Mouse (Mus musculus) heart, embryonic 16.5 days (tissue): Measurements from ENCODE around the gene Mindy1. TPM values are rescaled to one million over a fixed set of nuclear protein-coding genes. Genes with fewer than 3 reads are reported as not detected.

Experiments
- ATAC-seq: fragments of 200-750 bp; cut with Nextera tagmentation; replicated peaks from 2 replicates; pipeline ENCODE4 v1.8.0; 2017; ENCODE audit warnings: moderate number of reproducible peaks; ENCODE audit not compliant: insufficient read depth, low FRiP score; ENCODE audit errors: extremely low read depth
- H3K27ac ChIP-seq: fragments of 300-500 bp; sonication (generic); 2 replicates; pipeline ENCODE4 v1.5.1; 2014; ENCODE audit warnings: mild to moderate bottlenecking, low read length, control low read depth, moderate library complexity
- H3K27me3 ChIP-seq: fragments of 300-500 bp; sonication (generic); 2 replicates; pipeline ENCODE4 v1.6.1; 2014; ENCODE audit warnings: low read length, mixed read lengths; ENCODE audit not compliant: control insufficient read depth, insufficient read depth
- H3K36me3 ChIP-seq: fragments of 300-500 bp; sonication (generic); 2 replicates; pipeline ENCODE4 v1.6.1; 2014; ENCODE audit not compliant: control insufficient read depth, insufficient read depth
- H3K4me1 ChIP-seq: fragments of 300-500 bp; sonication (generic); 2 replicates; pipeline ENCODE4 v1.6.1; 2014; ENCODE audit warnings: low read length, mixed read lengths; ENCODE audit not compliant: control insufficient read depth, insufficient read depth
- H3K4me2 ChIP-seq: fragments of 300-500 bp; sonication (generic); 2 replicates; pipeline ENCODE4 v1.6.1; 2014; ENCODE audit warnings: low read depth, mild to moderate bottlenecking, control low read depth, low read length
- H3K4me3 ChIP-seq: fragments of 300-500 bp; sonication (generic); 2 replicates; pipeline ENCODE4 v1.5.1; 2014; ENCODE audit warnings: mild to moderate bottlenecking, control low read depth, low read length
- H3K9ac ChIP-seq: fragments of 300-500 bp; sonication (generic); 2 replicates; pipeline ENCODE4 v1.6.1; 2014; ENCODE audit warnings: low read length, control low read depth
- H3K9me3 ChIP-seq: fragments of 300-500 bp; sonication (generic); replicated peaks from 2 replicates; pipeline ENCODE4 v1.6.1; 2016; ENCODE audit warnings: low read length; ENCODE audit not compliant: control insufficient read depth
- WGBS: fragments of 180-500 bp; shearing (Covaris S2); extraction: QIAGEN DNeasy Blood & Tissue Kit; methylation state at CpG from one replicate; pipeline ENCODE4 v1.1.7; 2014; 5-methylcytosine and 5-hydroxymethylcytosine counted together
- polyA plus RNA-seq: library from polyadenylated mRNA; unstranded; fragments of >200 nt; fragmentation: Nextera tagmentation; extraction: Ambion mirVana; gene quantifications from 2 replicates; pipeline ENCODE4 v1.2.1, GENCODE M21; 2015

Mindy1 gene
- polyA plus RNA-seq, 1 experiment from 2014 or later, result 24.7 TPM

DNA sequence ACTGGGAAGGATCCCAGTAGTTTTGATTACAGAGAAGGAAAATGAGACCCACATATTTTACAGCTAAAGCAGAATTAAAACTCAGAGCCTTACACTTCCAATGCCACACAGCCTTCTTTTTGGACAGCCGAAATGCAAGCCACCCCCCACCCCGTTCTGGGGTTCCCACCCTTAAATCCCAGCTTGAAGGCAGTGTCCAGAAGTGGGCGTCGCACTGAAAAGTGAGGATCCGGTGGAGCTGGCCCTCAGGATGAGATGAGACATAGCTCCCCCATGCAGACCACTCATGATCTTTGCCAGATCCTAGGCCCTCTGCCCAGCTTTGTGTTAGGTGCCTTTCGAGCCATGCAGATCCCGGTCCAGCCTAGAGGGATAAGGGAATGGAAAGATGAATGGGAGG lies 39.6 kb upstream of the Mindy1 start, which contains the start of gene Gm128:
Gm128 (minus strand) TSS at position 101 of the 400 bp plus-strand sequence.
- WGBS, result 73% methylated on average over 7 of the region's 7 CpGs
- no peaks in the 10 kb centered on the region for H3K9me3 ChIP-seq
- no peak within 1 kb of the TSS for H3K27ac ChIP-seq
- peak within 1 kb of the TSS; percentile 42 for H3K4me2 ChIP-seq
- H3K4me3 ChIP-seq, result no peak within 1 kb of the TSS
- peaks cover 9% of the 10 kb centered on the region for H3K4me1 ChIP-seq
- 0 out of 2 replicates have a peak, but pooled peaks cover 8% of the 10 kb centered on the region for H3K36me3 ChIP-seq
- ATAC-seq, result no peak
- peak within 1 kb of the TSS; percentile 28 for H3K9ac ChIP-seq
- H3K27me3 ChIP-seq, result no peaks in the 10 kb centered on the region

GRCm38 (mm10) chr3:95243086-95243485 lies 38.1 kb upstream of the Mindy1 start:
- ATAC-seq, result no peak
- no peaks in the 10 kb centered on the region for H3K9me3 ChIP-seq
- H3K4me2 ChIP-seq, result no peak overlapping the region
- 0 out of 2 replicates have a peak, but pooled peaks cover 6% of the 10 kb centered on the region for H3K36me3 ChIP-seq
- no peak overlapping the region for H3K27ac ChIP-seq
- no peaks in the 10 kb centered on the region for H3K27me3 ChIP-seq
- 60% methylated on average over 2 of the region's 2 CpGs for WGBS
- 0 out of 2 replicates have a peak, but pooled peaks cover 2% of the 10 kb centered on the region for H3K4me1 ChIP-seq
- no peak overlapping the region for H3K4me3 ChIP-seq
- H3K9ac ChIP-seq, result no peak overlapping the region

DNA sequence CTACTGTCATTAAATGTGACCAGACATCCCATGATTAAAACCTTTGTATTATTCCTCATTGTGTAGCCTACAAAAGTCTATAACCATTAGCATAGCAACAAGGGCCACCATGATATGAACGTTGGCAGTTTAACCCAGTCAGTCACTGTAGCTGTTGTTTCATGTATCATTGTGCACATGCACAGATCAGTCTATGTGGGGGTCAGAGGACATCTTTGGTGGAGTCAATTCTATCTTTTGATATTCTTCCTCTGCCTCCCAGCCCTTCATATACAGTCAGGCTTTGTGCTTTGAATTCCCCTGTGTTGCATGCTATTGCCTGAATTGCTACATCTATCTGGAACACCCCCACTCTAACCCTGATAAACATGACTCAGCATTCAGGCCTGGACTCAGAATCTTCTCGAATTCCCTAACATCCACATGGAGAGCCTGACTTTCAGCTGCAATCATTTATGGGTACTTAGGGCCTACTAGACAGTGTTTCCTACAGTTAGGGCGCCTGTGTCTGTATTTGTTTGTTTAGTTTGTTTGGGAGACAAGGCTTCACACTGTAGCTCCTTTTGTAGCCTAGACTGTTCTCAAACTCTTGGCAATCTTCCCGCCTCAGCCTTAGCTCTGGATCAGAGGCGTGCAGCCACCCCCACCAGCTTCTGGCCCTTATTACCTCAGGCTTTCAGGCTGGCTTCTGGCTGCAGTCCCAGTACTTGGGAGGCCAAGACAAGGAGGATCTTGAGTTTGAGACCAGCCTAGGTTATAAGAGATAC lies 34.5 kb upstream of the Mindy1 start:
- Histone ChIP-seq H3K27ac (no peak overlapping the region), H3K4me2 (no peak overlapping the region), H3K27me3 (no peaks in the 10 kb centered on the region), H3K4me1 (no peaks in the 10 kb centered on the region), H3K4me3 (no peak overlapping the region), H3K9ac (no peak overlapping the region), H3K36me3 (0 out of 2 replicates have a peak, but pooled peaks cover 2% of the 10 kb centered on the region), H3K9me3 (no peaks in the 10 kb centered on the region)
- 67% methylated on average over 5 of the region's 5 CpGs for WGBS
- ATAC-seq, result no peak

DNA sequence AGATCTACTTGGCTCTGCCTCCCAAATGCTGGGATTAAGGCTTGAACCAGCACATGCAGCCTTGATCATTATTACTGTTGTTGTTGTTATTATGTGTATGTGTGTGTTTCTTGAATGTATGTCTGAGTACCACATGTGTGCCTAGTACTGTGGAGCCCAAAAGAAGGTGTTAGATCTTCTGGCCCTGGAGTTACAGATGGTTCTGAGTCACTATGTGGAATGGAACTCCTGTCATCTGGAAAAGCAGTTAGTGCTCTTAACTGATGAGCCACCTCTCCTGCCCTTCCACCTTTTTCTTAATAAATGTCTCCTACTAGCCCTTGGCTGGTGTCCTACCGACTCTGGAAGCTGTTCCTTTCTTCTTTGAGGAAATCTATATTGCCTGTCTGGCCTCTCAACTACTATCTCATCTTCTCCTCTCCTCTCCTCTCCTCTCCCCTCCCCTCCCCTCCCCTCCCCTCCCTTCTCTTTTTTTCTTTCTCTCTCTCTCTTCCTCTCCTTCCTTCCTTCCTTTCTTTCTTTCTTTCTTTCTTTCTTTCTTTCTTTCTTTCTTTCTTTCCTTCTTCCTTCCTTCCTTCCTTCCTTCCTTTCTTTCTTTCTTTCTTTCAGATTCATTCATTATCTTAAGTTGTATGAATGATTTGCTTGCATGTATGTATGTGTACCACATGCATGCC lies 33.3 kb upstream of the Mindy1 start:
- Histone ChIP-seq H3K27me3 (no peaks in the 10 kb centered on the region), H3K27ac (no peak overlapping the region), H3K4me2 (no peak overlapping the region), H3K36me3 (0 out of 2 replicates have a peak, but pooled peaks cover 2% of the 10 kb centered on the region), H3K9me3 (no peaks in the 10 kb centered on the region), H3K4me3 (no peak overlapping the region), H3K9ac (no peak overlapping the region), H3K4me1 (no peaks in the 10 kb centered on the region)
- 63% methylated on average over 1 of the region's 1 CpGs for WGBS
- ATAC-seq, result no peak

DNA sequence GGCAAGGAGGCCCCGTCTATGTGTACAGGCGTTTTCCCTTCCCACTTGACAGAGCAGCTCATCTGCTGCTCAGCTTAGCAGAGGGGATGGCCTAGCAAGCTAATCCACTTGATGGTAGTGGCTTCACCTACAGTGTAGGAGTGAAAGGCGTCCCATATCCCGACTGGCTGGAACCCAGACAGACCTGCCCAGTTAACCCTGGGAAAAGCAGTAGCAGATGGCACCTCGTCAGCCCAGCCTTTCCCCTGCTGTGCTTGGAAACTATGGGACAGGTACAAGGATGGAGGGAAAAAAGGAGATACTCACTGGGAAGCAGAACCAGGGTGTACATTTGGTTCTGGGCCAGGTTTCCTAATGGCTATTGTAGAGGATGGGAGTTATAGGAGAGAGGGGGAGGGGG lies 30.8 kb upstream of the Mindy1 start:
- H3K4me3 ChIP-seq, result no peak overlapping the region
- H3K27me3 ChIP-seq, result no peaks in the 10 kb centered on the region
- no peak overlapping the region for H3K9ac ChIP-seq
- WGBS, result 72% methylated on average over 5 of the region's 5 CpGs
- no peak overlapping the region for H3K27ac ChIP-seq
- peaks cover 8% of the 10 kb centered on the region; the same call in 1 of the 2 replicates for H3K36me3 ChIP-seq
- no peak overlapping the region for H3K4me2 ChIP-seq
- no peak for ATAC-seq
- no peaks in the 10 kb centered on the region for H3K4me1 ChIP-seq
- H3K9me3 ChIP-seq, result no peaks in the 10 kb centered on the region

DNA sequence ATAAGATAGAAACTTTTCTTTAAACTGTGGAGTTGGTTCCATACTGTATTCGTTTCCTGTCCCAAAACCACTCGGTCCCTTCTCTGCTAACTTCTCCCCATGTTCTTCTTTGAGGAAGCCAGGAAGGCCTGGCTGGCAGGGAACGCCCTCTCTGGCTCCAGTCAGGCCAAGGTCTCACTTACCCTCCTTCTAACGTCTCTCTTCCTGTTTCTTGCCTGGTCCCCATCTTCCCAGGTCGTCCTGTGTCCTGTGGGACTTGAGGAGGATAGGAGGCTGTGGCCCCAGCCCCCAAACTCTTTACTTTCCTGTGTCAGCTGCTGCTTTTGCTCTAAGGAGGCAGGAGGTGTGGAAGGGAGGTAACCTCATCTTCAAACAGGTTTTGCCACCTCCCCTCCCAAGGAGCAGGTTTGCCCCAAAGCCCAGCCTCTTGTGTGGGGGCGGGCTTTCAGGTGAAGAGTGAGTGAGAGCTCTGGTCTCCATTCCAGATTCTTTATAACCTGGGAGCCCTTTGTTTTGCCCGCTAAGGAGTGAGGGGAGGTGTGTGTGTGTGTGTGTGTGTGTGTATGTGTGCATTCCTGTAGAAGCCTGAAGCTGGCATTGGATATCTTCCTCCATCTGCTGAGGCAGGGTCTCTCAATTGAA lies 30.2 kb upstream of the Mindy1 start, which contains the start of gene Bnipl:
Bnipl (minus strand) TSS at position 411 of the 642 bp plus-strand sequence.
- Histone ChIP-seq H3K36me3 (peaks cover 11% of the 10 kb centered on the region; the same call in 1 of the 2 replicates), H3K4me2 (no peak within 1 kb of the TSS), H3K9ac (no peak within 1 kb of the TSS), H3K9me3 (no peaks in the 10 kb centered on the region), H3K27ac (no peak within 1 kb of the TSS), H3K4me3 (no peak within 1 kb of the TSS), H3K4me1 (no peaks in the 10 kb centered on the region), H3K27me3 (no peaks in the 10 kb centered on the region)
- no peak for ATAC-seq
- WGBS, result 49% methylated on average over 7 of the region's 7 CpGs

- ATAC-seq, result no peak
- H3K9ac ChIP-seq, result no peak overlapping the region
- H3K4me1 ChIP-seq, result no peaks in the 10 kb centered on the region
- H3K4me2 ChIP-seq, result no peak overlapping the region
- H3K27me3 ChIP-seq, result no peaks in the 10 kb centered on the region
- H3K36me3 ChIP-seq, result peaks cover 51% of the 10 kb centered on the region
- no peak overlapping the region for H3K4me3 ChIP-seq
- H3K27ac ChIP-seq, result no peak overlapping the region
- WGBS, result 83% methylated on average over 5 of the region's 5 CpGs
- no peaks in the 10 kb centered on the region for H3K9me3 ChIP-seq
Observed at GRCm38 (mm10) chr3:95256931-95257330, 24.2 kb upstream of the Mindy1 start.

GRCm38 (mm10) chr3:95261975-95262374 lies 19.2 kb upstream of the Mindy1 start:
- Histone ChIP-seq H3K27me3 (no peaks in the 10 kb centered on the region), H3K4me3 (no peak overlapping the region), H3K9me3 (no peaks in the 10 kb centered on the region), H3K36me3 (peaks cover 49% of the 10 kb centered on the region), H3K27ac (no peak overlapping the region), H3K4me2 (no peak overlapping the region), H3K9ac (no peak overlapping the region), H3K4me1 (no peaks in the 10 kb centered on the region)
- WGBS, result 85% methylated on average over 4 of the region's 4 CpGs
- ATAC-seq, result no peak
